Mouse (Mus musculus) E14TG2a.4 (cell line): ENCODE measurements around the gene Bcas3.

Experiments used
- CTCF ChIP-seq: conservative IDR thresholded peaks from 2 replicates; pipeline ENCODE4 v1.5.1; 2014; ENCODE audit warnings: low read length
- POU5F1 ChIP-seq: IDR thresholded peaks from 2 replicates; pipeline ENCODE4 v1.6.1; 2014; ENCODE audit warnings: low read length, borderline replicate concordance

DNA sequence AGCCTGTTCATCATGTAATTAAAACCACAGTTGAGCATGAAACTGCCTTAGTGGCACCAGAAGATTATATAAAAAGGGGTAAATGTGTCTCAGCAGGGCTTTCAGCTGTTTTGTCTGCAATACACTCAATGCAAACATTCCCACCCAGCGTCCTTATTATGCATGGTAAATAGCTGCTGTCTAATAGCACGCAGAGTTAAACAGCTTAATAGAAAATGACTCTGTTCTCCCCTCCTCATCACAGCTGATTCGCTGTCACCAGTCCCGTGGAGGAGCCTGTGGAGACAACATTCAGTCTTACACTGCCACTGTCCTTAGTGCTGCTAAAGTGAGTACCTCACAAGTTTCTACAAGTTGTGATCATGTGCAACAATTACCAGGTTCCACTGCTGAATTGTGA is 117.5 kb downstream of the Bcas3 start:
- no peak for TF ChIP-seq CTCF
- no peak for TF ChIP-seq POU5F1
